Mouse (Mus musculus): ENCODE results near the gene Mbtd1. TPM values are rescaled to one million over a fixed set of nuclear protein-coding genes. Genes with fewer than 3 reads are reported as not detected.

Gene Mbtd1
- 40.6 and 45.6 TPM in 2 replicates for polyA plus RNA-seq (2015; fragmentation: Nextera tagmentation; extraction: Ambion mirVana)

GRCm38 (mm10) chr11:93885572-93886410, at the start of gene Mbtd1, which contains the start of gene Utp18:
Gene Mbtd1 (plus strand): TSS chr11:93885852.
Gene Utp18 (minus strand): TSS chr11:93885766.
- H3K9ac ChIP-seq, result peak within 1 kb of the TSS; percentile 98
- peak within 1 kb of the TSS; percentile 76 for H3K4me2 ChIP-seq
- peaks cover 27% of the 10 kb centered on the region for H3K4me1 ChIP-seq
- peaks cover 6% of the 10 kb centered on the region for H3K36me3 ChIP-seq
- H3K27ac ChIP-seq, result peak within 1 kb of the TSS; percentile 97
- peak within 1 kb of the TSS; percentile 99 for H3K4me3 ChIP-seq
- ATAC-seq (ENCODE audit: insufficient number of reproducible peaks, insufficient read depth, low FRiP score, low TSS enrichment, low read depth), result peak; percentile 97
- no peaks in the 10 kb centered on the region for H3K27me3 ChIP-seq
- WGBS, result under 1% methylated on average over 71 of the region's 83 CpGs
- H3K9me3 ChIP-seq, result no peaks in the 10 kb centered on the region

- WGBS, result 33% methylated on average over 2 of the region's 2 CpGs
- ATAC-seq (ENCODE audit: insufficient number of reproducible peaks, insufficient read depth, low FRiP score, low TSS enrichment, low read depth), result no peak
- H3K4me2 ChIP-seq, result no peak overlapping the region
These were observed 38.3 kb upstream of the Mbtd1 start for GRCm38 (mm10) chr11:93847342-93847741.

GRCm38 (mm10) chr11:93852546-93852945, 33.1 kb upstream of the Mbtd1 start:
- Histone ChIP-seq H3K27ac (no peak overlapping the region), H3K36me3 (no peaks in the 10 kb centered on the region), H3K9me3 (no peaks in the 10 kb centered on the region), H3K27me3 (no peaks in the 10 kb centered on the region), H3K4me2 (no peak overlapping the region), H3K4me1 (no peaks in the 10 kb centered on the region), H3K4me3 (no peak overlapping the region), H3K9ac (no peak overlapping the region)
- WGBS, result 71% methylated on average over 3 of the region's 3 CpGs
- no peak for ATAC-seq (ENCODE audit: insufficient number of reproducible peaks, insufficient read depth, low FRiP score, low TSS enrichment, low read depth)

More at GRCm38 (mm10) chr11:93847342-93847741, 38.3 kb upstream of the Mbtd1 start:
- no peaks in the 10 kb centered on the region for H3K27me3 ChIP-seq
- H3K9ac ChIP-seq, result no peak overlapping the region
- H3K9me3 ChIP-seq, result no peaks in the 10 kb centered on the region
- no peaks in the 10 kb centered on the region for H3K36me3 ChIP-seq
- no peak overlapping the region for H3K27ac ChIP-seq
- H3K4me3 ChIP-seq, result no peak overlapping the region
- no peaks in the 10 kb centered on the region for H3K4me1 ChIP-seq

- Histone ChIP-seq H3K27ac (no peak overlapping the region), H3K4me1 (no peaks in the 10 kb centered on the region), H3K27me3 (no peaks in the 10 kb centered on the region), H3K4me3 (no peak overlapping the region), H3K9ac (no peak overlapping the region), H3K9me3 (no peaks in the 10 kb centered on the region), H3K36me3 (peaks cover 15% of the 10 kb centered on the region), H3K4me2 (no peak overlapping the region)
- 6% methylated on average over 6 of the region's 6 CpGs for WGBS
- ATAC-seq (ENCODE audit: insufficient number of reproducible peaks, insufficient read depth, low FRiP score, low TSS enrichment, low read depth), result no peak
These were observed 29.2 kb upstream of the Mbtd1 start for GRCm38 (mm10) chr11:93856284-93856955.

- no peaks in the 10 kb centered on the region for H3K9me3 ChIP-seq
- 64% methylated on average over 1 of the region's 1 CpGs for WGBS
- peaks cover 39% of the 10 kb centered on the region for H3K36me3 ChIP-seq
- no peaks in the 10 kb centered on the region for H3K27me3 ChIP-seq
- no peak overlapping the region for H3K9ac ChIP-seq
- H3K4me3 ChIP-seq, result no peak overlapping the region
- H3K4me2 ChIP-seq, result no peak overlapping the region
- ATAC-seq (ENCODE audit: insufficient number of reproducible peaks, insufficient read depth, low FRiP score, low TSS enrichment, low read depth), result no peak
- H3K4me1 ChIP-seq, result no peaks in the 10 kb centered on the region
- no peak overlapping the region for H3K27ac ChIP-seq
These were observed 25.0 kb upstream of the Mbtd1 start for GRCm38 (mm10) chr11:93860540-93861172.

GRCm38 (mm10) chr11:93861193-93861592, 24.5 kb upstream of the Mbtd1 start:
- H3K9ac ChIP-seq, result no peak overlapping the region
- H3K4me2 ChIP-seq, result no peak overlapping the region
- no peaks in the 10 kb centered on the region for H3K9me3 ChIP-seq
- no peaks in the 10 kb centered on the region for H3K27me3 ChIP-seq
- WGBS, result 79% methylated on average over 2 of the region's 2 CpGs
- no peak overlapping the region for H3K27ac ChIP-seq
- peaks cover 44% of the 10 kb centered on the region for H3K36me3 ChIP-seq
- H3K4me3 ChIP-seq, result no peak overlapping the region
- ATAC-seq (ENCODE audit: insufficient number of reproducible peaks, insufficient read depth, low FRiP score, low TSS enrichment, low read depth), result no peak
- H3K4me1 ChIP-seq, result no peaks in the 10 kb centered on the region

- peaks cover 54% of the 10 kb centered on the region for H3K36me3 ChIP-seq
- WGBS, result 91% methylated on average over 4 of the region's 4 CpGs
These were observed 23.5 kb upstream of the Mbtd1 start for GRCm38 (mm10) chr11:93862045-93862623.

GRCm38 (mm10) chr11:93862638-93863037, 23.0 kb upstream of the Mbtd1 start:
- no peak for ATAC-seq (ENCODE audit: insufficient number of reproducible peaks, insufficient read depth, low FRiP score, low TSS enrichment, low read depth)
- Histone ChIP-seq H3K4me2 (no peak overlapping the region), H3K27me3 (no peaks in the 10 kb centered on the region), H3K27ac (no peak overlapping the region), H3K36me3 (peaks cover 59% of the 10 kb centered on the region), H3K9me3 (no peaks in the 10 kb centered on the region), H3K9ac (no peak overlapping the region), H3K4me1 (no peaks in the 10 kb centered on the region), H3K4me3 (no peak overlapping the region)
- WGBS, result 88% methylated on average over 1 of the region's 1 CpGs

More at GRCm38 (mm10) chr11:93862045-93862623, 23.5 kb upstream of the Mbtd1 start:
- Histone ChIP-seq H3K4me1 (no peaks in the 10 kb centered on the region), H3K4me2 (no peak overlapping the region), H3K27me3 (no peaks in the 10 kb centered on the region), H3K9me3 (no peaks in the 10 kb centered on the region), H3K27ac (no peak overlapping the region), H3K4me3 (no peak overlapping the region), H3K9ac (no peak overlapping the region)
- no peak for ATAC-seq (ENCODE audit: insufficient number of reproducible peaks, insufficient read depth, low FRiP score, low TSS enrichment, low read depth)

GRCm38 (mm10) chr11:93884068-93884467, 1.6 kb upstream of the Mbtd1 start:
- ATAC-seq (ENCODE audit: insufficient number of reproducible peaks, insufficient read depth, low FRiP score, low TSS enrichment, low read depth), result no peak
- peak overlapping the region; percentile 98 for H3K9ac ChIP-seq

GRCm38 (mm10) chr11:93884901-93885571, 616 bp upstream of the Mbtd1 start:
- H3K4me1 ChIP-seq, result peaks cover 27% of the 10 kb centered on the region
- no peaks in the 10 kb centered on the region for H3K9me3 ChIP-seq
- peak; percentile 67 for ATAC-seq (ENCODE audit: insufficient number of reproducible peaks, insufficient read depth, low FRiP score, low TSS enrichment, low read depth)
- WGBS, result under 1% methylated on average over 76 of the region's 81 CpGs
- no peaks in the 10 kb centered on the region for H3K27me3 ChIP-seq
- peak overlapping the region; percentile 98 for H3K9ac ChIP-seq
- H3K4me2 ChIP-seq, result peak overlapping the region; percentile 76
- H3K27ac ChIP-seq, result peak overlapping the region; percentile 97
- H3K36me3 ChIP-seq, result peaks cover 14% of the 10 kb centered on the region
- peak overlapping the region; percentile 99 for H3K4me3 ChIP-seq

More at GRCm38 (mm10) chr11:93884068-93884467, 1.6 kb upstream of the Mbtd1 start:
- Histone ChIP-seq H3K4me3 (peak overlapping the region; percentile 99), H3K27ac (no peak overlapping the region), H3K4me1 (peaks cover 27% of the 10 kb centered on the region), H3K4me2 (peak overlapping the region; percentile 76), H3K9me3 (no peaks in the 10 kb centered on the region), H3K27me3 (no peaks in the 10 kb centered on the region), H3K36me3 (peaks cover 23% of the 10 kb centered on the region)
- WGBS, result 88% methylated on average over 4 of the region's 4 CpGs

Measured in embryonic facial prominence, embryonic 13.5 days (tissue).